Mouse (Mus musculus): ENCODE measurements around the gene Abhd10. TPM values are rescaled to one million over a fixed set of nuclear protein-coding genes. Genes with fewer than 3 reads are reported as not detected.

Abhd10 gene
- total RNA-seq, 1 experiment from 2014 or later = 20.0 TPM

- ATAC-seq (replicated peaks; ENCODE audit: low read depth, poor library complexity, severe bottlenecking) = peak; percentile 42; the same call in 1 of the 2 replicates
These were observed 6.0 kb downstream of the Abhd10 start for GRCm38 (mm10) chr16:45736724-45737123.

DNA sequence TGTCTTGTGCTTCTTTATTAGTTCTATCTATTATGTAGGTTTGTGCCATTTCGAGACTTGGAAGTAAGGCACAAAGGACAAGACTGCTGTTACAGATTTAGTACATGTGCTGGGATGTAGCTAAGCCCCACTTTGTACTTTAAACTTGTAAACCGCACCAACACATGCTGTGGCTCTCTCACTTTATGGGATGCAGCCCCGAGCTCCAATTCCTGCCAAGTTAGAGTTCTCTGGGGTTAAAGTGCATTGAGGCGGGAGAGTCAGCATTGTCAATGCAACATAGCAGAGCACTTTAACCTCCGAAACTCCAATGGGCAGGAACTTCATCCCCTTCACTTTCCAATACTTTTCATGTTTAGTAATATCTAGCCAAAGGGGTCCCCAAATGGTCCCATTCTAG is 13.6 kb downstream of the Abhd10 start:
- no peak for ATAC-seq (replicated peaks; ENCODE audit: low read depth, poor library complexity, severe bottlenecking)

GRCm38 (mm10) chr16:45724742-45725102 is 18.0 kb downstream of the Abhd10 start:
- no peak for ATAC-seq (replicated peaks; ENCODE audit: low read depth, poor library complexity, severe bottlenecking)

DNA sequence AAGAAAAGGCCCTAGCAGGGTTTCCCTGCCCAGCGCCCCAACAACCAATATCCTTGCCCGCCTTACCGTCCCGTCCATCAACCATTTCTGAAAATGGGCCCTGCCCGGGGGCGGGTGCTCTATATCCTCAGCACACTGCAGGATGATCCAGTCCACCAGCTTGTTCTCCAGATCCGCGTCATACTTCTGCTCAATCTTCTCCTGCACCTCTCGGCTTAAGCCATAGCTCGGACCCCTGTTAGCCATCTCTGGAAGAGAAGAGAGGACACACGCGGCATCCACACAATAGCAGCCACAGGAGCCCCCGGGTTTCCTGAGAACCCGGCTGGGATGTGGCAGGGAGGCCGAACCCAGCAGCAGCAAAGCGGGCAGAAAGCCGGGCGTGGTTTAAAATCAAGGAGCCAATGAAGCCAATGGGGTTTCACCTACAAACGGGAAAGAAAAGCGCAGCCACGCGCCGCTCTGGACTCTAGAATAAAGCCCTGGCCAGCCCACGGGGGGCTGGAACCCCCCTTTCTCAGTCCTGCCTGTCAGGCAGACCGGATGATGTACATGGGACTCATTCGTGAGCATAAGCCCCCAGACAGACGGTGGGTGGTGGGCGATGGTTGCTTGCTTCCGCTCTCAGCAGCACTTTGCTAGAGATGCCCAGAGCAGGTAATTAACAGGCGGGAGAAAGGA is 18.6 kb downstream of the Abhd10 start, which contains the start of gene Tagln3:
Tagln3 (minus strand) TSS at position 548 of the 681 bp plus-strand sequence.
- peak; percentile 56 for ATAC-seq (replicated peaks; ENCODE audit: low read depth, poor library complexity, severe bottlenecking)

DNA sequence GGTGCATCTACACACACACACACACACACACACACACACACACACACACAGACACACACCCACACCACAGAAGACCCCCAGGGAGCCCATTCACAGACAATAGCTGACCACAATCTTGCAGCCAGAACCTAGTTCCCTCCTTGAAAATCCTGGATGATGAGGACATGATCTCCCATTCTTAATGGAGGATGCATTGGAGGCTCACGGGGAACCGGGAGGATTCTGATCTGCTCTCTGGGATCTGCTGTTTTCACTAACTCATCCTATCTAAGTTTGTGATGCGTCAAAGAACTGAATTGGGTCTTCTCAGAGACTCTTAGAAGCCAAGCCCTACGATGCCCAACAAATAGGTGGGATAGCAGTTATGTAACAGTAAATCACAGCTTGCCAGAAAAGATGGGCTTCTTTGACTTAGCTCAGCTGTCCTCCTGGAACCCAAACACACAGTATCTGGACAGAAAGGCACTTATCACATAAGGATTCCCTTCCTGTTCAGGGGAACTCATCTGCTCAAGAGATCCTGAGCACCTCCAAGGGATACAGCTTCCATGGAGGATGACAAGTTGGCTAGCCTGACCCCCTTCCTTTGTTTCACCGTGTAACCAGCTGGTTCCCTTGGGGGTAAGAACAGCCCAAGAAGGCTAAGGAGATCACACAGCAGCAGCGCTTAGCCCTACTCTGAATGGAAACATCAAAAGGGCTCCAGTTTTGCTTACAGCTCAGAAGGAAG is 19.4 kb downstream of the Abhd10 start:
- no peak for ATAC-seq (replicated peaks; ENCODE audit: low read depth, poor library complexity, severe bottlenecking)

GRCm38 (mm10) chr16:45722460-45722951 is 20.2 kb downstream of the Abhd10 start:
- no peak for ATAC-seq (replicated peaks; ENCODE audit: low read depth, poor library complexity, severe bottlenecking)

DNA sequence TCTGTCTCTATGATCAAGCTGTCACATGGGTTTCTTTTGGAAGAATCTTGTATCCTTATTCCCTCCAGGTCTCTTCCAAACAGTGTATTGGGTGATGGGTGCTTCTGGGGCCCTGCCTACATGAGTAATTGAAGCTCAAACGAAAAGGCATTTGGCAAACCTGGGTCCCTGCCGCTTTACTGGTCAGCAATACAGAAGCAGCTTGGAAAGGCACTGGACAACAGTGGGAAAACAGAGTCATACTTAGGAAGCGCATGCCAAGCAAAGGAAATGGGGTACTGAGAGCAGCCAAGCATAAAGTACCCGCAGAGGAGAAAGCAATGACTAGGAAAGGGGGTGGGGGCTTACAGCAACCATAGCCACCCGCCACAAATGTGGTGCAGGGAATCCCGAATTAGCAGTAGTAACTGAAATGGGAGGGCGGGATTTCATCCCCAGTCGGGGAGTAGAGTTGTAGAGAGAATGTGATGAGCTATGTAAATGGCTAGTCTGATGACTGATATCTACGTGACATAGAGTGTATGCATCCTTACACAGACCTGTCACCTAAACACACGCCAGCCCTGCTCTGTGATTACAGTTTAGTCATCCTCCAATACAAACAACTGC is 22.6 kb downstream of the Abhd10 start:
- no peak for ATAC-seq (replicated peaks; ENCODE audit: low read depth, poor library complexity, severe bottlenecking)

- no peak for ATAC-seq (replicated peaks; ENCODE audit: low read depth, poor library complexity, severe bottlenecking)
These were observed 24.5 kb downstream of the Abhd10 start for GRCm38 (mm10) chr16:45718296-45718695.

- ATAC-seq (replicated peaks; ENCODE audit: low read depth, poor library complexity, severe bottlenecking) = no peak
These were observed 28.1 kb downstream of the Abhd10 start for GRCm38 (mm10) chr16:45714489-45715150.

GRCm38 (mm10) chr16:45713878-45714277 is 28.9 kb downstream of the Abhd10 start:
- ATAC-seq (replicated peaks; ENCODE audit: low read depth, poor library complexity, severe bottlenecking) = no peak

DNA sequence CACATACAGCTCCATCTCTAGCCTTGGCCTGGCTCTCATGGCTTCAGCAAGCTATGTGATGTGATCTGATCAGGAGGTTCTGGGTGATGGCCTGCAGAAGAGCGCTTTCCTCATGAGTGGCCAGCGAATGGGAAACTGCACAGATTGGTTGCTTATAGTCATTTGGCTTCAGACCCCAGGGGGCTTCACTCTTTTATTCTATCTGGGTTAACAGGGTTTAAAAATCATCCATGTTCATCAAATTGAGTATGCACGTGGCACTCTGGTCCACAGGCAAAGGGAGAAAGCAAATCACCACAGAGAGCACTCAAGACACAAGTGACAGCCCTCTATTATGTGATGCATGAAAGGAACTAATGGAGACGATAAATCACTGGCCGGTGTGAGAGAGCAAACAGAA is 29.5 kb downstream of the Abhd10 start:
- no peak for ATAC-seq (replicated peaks; ENCODE audit: low read depth, poor library complexity, severe bottlenecking)

DNA sequence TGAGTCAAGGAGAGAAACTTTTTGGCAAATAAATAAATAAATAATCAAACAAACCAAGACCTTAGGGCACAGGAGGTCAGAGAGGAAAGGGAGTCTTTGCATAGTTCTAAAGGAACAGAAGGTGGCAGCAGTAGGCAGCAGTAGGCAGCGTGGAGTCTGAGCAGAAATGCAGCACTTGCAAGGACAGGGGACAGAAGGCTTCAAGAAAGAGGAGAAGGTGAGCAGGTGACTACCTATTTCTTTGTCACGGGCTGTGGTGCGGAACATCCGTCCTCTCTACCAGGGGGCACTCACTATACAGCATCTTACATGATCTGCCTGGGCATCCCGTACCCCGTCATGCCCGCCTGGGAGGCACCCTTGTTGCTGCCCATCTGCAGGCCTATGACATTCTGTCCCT is 31.5 kb downstream of the Abhd10 start:
- peak; percentile 76; the same call in 1 of the 2 replicates for ATAC-seq (replicated peaks; ENCODE audit: low read depth, poor library complexity, severe bottlenecking)

GRCm38 (mm10) chr16:45699301-45699700 is 43.5 kb downstream of the Abhd10 start:
- no peak for ATAC-seq (replicated peaks; ENCODE audit: low read depth, poor library complexity, severe bottlenecking)

DNA sequence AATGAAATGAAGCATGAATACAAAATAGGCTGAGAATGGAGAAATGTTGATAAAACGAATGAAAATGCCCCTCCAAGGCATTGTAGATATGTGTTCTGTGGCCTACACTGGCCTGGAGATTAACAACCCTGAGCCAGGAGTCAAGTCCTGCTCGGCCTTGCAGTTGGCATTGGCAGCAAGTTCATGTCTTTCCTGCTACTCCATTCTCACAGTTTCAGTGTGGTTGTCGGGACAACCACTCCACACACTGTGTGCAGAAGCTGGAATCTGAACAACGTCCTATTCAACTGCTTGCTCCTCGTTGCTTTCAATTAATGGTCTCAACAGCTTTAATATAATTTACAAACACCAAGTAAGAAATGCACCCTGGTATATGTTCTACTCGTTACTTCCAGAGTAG is 44.8 kb downstream of the Abhd10 start:
- no peak for ATAC-seq (replicated peaks; ENCODE audit: low read depth, poor library complexity, severe bottlenecking)

DNA sequence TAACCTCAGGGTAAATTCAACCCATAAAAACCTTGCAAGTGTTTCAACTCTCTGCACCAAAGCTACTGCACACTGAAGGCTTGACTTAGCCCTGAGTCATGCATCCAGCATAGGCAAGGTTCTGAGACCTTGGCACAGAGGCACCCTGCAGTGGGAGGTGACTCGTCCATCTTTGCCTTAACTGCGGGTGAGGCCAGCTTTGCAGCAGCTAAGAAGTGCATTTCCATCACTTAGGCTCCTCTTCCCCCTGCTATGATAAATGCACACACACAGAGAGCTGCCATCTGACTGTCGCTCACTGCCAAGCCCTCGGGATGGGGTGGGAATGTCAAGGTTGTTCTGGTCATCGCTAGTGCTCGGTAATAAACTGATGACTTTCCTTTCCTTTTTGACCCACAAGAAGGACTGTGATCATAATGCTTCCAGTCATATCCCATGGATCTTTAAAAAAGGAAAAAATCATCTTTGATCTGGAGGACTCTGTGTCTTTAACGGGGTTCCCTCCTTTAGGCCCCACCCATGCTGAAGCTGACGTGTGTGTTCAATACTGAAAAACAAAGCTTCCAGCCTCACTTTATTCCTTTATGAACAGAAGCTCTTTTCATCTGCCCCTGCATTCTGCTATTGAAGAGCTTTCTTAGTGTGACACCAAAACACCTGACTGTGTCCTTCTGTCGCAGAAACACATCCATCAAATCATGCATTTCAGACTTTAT is 47.2 kb downstream of the Abhd10 start:
- ATAC-seq (replicated peaks; ENCODE audit: low read depth, poor library complexity, severe bottlenecking) = no peak

DNA sequence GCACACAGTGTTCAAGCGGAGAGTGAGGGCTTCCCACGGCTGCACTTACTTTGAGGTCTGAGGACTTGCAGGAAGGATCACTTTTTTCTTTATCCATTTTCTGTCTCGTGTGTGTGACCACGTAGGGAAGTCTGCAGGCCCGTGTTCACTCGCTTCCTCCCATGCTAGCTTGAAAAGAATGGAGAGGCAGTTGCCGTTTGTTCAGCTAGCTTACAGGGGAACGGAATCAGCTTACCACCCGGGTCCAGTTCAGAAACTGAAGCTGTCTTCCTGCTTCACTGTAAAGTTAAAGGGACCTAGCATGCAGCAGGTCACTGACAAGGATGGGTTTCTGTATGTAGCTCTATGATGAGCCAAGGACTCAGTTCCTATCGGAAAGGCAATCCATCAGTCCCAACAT is 49.2 kb downstream of the Abhd10 start, which contains the start of gene Tmprss7:
Tmprss7 (minus strand) TSS at position 101 of the 400 bp plus-strand sequence.
- ATAC-seq (replicated peaks; ENCODE audit: low read depth, poor library complexity, severe bottlenecking) = no peak

GRCm38 (mm10) chr16:45692851-45693250 is 49.9 kb downstream of the Abhd10 start:
- ATAC-seq (replicated peaks; ENCODE audit: low read depth, poor library complexity, severe bottlenecking) = no peak

- no peak for ATAC-seq (replicated peaks; ENCODE audit: low read depth, poor library complexity, severe bottlenecking)
These were observed 52.6 kb downstream of the Abhd10 start for GRCm38 (mm10) chr16:45690178-45690577.

GRCm38 (mm10) chr16:45686833-45687232 is 55.9 kb downstream of the Abhd10 start:
- no peak for ATAC-seq (replicated peaks; ENCODE audit: low read depth, poor library complexity, severe bottlenecking)

DNA sequence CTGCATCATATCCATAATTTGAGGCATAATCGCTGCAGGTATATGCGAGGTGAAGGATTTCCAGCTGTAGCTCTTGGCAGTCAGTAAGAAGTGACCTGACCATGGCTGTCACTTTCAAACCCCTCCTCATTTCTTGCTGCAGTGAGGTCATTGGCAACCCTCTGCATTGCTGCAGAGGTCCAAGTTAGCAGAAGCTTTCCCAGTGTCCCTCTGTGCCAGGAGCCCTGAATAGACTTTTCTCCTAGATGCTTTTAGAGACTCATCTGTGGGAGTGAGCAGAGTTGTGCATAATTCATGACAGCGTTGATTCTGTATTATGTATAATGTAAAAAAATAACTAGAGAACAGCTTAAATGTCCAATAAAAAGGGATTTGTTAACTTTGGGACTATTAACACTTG is 57.5 kb downstream of the Abhd10 start:
- no peak for ATAC-seq (replicated peaks; ENCODE audit: low read depth, poor library complexity, severe bottlenecking)

Measured in common myeloid progenitor, adult 5-6 weeks (primary cell).